Mouse (Mus musculus) liver, embryonic 14.5 days (tissue): ENCODE measurements around the gene Pla2g6.

Experiments
- CTCF ChIP-seq: IDR thresholded peaks from 2 replicates; pipeline ENCODE4 v1.5.1; 2016; ENCODE audit warnings: antibody characterized with exemption, low read depth, control low read depth
- EP300 ChIP-seq: IDR thresholded peaks from 2 replicates; pipeline ENCODE4 v1.6.1; 2016; ENCODE audit warnings: antibody characterized with exemption, low read depth

- TF ChIP-seq CTCF (no peak), EP300 (no peak)
These were observed 20.3 kb downstream of the Pla2g6 start for GRCm38 (mm10) chr15:79307861-79308260.
